Mouse (Mus musculus) spleen, postnatal 4 days (tissue): ENCODE data around the gene Tmem170b.
A peak's percentile ranks its signal among the peaks of the same experiment; 100 is the strongest.

Experiments
- DNase-seq, 2 experiments: peaks; one replicate each; pipeline ENCODE4 v3.0.0; 2022; ENCODE audit warnings: low spot score in 2 of 2

The Tmem170b gene

GRCm38 (mm10) chr13:41614539-41614938 lies 8.8 kb downstream of the Tmem170b start:
- DNase-seq: no peak

DNA sequence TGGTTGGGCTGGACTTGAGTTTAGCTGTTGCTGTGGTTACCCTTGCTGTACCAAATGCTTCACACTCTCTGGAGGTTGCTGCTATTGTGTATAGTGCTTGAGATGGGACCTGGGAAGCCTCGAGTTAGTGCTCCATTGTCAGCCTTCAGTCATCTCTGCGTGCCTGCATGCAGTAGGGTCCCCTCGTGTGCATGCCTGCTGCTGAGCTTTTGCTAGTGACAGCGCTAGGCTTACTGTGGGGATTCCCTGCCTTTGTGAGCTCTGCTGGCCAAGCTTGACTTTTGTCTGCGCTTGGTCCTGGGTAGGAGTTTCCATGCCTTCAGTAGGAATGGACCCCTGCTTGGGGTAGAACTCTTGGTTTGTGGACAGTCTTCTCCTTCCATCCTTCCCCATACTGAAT lies 9.3 kb downstream of the Tmem170b start:
- DNase-seq: no peak

- DNase-seq: no peak
Measured at GRCm38 (mm10) chr13:41619470-41619869, 13.8 kb downstream of the Tmem170b start.

DNA sequence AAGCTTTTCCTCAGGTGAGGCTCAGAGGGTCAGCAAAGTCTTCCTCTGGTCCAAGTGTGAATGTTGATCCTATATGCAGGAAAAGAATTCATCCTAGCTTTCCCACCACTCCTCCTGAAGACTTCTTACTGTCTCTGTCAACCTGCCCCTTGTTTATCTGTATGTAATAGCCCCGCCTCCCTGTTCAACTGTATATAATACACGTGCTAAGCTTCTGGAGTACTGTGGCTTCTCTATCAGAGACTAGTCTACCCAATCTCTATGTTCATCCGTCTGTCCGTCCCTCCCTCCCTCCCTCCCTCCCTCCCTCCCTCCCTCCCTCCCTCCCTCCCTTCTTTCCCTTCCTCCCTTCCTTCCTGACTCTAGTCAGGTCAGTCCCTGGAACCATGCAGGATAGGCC lies 14.4 kb downstream of the Tmem170b start:
- no peak for DNase-seq

GRCm38 (mm10) chr13:41624123-41624522 lies 18.4 kb downstream of the Tmem170b start:
- DNase-seq: no peak

DNA sequence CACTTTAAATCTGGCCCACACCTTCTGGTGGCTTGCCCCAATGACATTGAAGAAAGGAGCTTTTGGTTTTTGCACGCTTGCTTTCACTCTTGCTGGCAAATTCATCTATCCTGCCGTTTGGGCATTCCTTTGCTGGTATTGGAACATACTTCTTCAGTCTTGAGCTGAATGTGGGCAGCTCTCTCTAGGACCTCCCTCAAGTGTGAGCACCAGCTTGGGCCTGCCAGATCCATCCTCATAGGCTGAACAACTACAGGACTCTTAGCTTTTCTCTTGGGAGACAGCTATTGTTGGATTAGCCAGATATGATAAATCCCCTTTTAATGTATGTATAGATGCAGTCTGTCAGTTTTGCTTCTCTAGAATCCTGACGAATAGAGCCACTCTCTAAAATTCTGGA lies 19.5 kb downstream of the Tmem170b start:
- no peak for DNase-seq

DNA sequence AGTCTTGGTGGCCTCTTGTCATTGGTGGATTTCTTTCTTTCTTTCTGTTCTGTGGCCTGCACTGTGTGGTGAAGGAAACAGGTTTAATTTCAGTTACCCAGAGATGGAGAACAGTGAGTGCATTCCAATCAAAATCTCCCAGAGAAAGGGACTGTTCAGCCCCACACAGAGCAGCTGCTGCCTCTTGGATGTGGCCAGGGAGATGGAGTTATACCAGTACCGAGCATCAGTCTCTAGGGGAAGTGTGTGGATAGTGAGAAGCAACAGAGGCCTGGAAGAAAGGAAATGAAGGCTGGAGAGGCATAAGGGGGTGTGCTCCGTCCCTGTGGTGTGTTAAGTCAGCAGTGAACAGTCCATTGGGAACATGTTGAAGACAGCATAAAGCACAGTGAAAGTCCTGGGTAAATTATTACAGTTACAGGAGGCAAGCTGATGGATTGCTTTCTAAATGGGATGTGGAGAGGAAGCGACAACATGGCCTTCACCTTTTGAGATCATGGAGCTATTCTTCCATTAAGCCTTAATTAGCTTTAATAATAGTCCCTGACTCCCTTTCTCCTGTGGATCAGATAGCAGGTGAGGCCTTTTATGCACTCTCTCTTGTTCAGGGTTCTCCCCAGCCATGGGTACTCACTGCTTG lies 21.7 kb downstream of the Tmem170b start:
- no peak for DNase-seq

DNA sequence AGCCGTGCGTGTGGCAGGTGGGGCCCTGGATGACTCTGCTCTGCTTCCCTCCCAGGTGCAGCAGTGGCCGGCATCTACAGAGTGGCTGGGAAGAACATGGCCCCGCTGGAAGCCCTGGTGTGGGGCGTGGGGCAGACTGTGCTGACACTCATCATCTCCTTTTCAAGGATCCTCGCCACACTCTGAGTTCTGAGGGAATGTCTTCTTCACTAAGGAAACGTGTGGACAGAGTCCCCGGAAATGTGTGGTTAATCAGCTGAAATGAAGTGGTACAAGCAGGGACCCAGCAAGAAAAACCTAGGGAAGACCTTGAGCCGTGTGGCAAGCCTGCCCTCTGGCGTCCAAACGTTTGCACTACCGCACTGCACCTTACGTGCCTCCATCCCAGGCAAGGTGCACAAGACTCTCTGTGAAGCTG lies 28.7 kb downstream of the Tmem170b start:
- peak; percentile 60 to 85 for DNase-seq

- no peak for DNase-seq
Measured at GRCm38 (mm10) chr13:41638083-41638482, 32.4 kb downstream of the Tmem170b start.

DNA sequence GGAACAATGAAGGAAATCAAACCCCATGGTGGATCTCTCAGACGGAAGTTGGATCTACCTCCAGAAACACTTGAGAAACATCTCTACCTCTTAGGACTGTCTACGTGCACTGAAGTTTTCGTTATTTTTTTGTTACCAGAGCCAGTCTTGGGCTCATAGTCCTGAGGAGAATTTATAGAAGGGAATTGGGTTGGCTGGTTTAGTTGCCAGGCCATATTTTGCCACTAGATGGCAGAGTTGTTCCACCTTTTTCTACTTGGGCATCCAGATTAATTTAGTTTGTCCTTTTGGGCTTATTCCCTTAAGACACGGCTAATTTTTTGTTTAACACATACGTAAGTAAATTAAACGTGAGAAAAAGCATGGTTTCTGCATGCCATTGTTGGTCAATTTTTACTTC lies 37.1 kb downstream of the Tmem170b start:
- DNase-seq: peak in 1 of 2 experiments; percentile 70

DNA sequence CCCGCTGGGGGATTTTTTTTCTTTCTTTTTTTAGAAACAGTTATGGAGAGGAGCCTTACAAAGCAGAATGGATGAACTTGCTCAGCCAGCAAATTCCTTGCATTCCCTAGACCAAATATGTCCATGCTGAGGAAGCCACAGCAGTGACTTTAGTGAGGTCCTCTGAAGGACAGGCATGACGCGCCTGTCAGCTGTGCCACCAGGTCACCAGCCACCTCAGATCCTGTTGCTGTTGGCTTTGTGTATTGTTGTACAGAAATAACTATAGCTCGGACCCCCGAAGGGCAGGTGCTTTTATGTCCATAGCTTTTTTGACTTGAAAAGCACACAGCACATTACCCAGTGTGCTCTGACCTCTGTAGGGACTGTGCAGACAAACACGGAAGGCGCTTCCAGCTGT lies 38.1 kb downstream of the Tmem170b start:
- no peak for DNase-seq

GRCm38 (mm10) chr13:41644591-41645482 lies 39.1 kb downstream of the Tmem170b start:
- DNase-seq: no peak

GRCm38 (mm10) chr13:41645483-41645859 lies 39.8 kb downstream of the Tmem170b start:
- no peak for DNase-seq

- no peak for DNase-seq
Measured at GRCm38 (mm10) chr13:41647976-41648375, 42.3 kb downstream of the Tmem170b start.

DNA sequence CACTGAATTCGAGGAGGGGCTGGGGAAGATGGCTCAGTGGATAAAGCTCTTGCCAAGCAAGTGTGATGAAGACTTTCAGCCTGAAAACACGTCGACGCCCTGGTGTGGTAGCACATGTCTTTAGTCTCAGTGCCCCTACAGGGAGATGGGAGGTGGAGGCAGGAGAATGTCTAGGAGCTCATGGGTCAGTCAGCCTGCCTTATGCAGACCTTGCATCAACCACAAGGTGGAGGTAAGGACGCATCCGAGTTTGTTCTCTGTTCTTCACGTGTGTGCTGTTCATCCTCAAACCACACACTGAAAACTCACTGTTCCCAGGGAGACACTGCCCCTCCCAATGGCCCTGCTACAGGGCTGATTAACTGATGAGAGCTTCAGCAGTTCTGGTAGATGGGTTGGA lies 45.0 kb downstream of the Tmem170b start:
- no peak for DNase-seq

DNA sequence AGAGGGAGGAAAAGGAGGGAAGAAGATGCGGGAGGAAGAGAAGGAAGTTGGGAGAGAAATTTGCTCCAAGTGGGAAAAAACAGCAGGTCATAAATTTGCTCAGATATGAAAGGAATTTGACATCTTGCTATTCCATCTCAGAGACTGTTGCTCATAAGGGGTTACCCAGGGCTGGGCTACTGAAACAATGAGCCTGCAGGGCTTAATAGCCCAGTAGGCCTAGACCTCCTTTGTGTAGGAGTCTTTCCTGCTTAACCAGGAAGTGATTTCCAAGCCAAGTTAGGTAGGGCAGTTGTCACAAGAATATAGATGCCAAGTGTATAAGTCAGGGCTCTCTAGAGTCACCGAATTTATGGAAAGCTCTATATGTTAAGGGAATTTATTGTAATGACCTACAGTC lies 48.1 kb downstream of the Tmem170b start:
- no peak for DNase-seq

GRCm38 (mm10) chr13:41655576-41656090 lies 49.9 kb downstream of the Tmem170b start:
- no peak for DNase-seq

- DNase-seq: no peak
Measured at GRCm38 (mm10) chr13:41660052-41660793, 54.5 kb downstream of the Tmem170b start.

DNA sequence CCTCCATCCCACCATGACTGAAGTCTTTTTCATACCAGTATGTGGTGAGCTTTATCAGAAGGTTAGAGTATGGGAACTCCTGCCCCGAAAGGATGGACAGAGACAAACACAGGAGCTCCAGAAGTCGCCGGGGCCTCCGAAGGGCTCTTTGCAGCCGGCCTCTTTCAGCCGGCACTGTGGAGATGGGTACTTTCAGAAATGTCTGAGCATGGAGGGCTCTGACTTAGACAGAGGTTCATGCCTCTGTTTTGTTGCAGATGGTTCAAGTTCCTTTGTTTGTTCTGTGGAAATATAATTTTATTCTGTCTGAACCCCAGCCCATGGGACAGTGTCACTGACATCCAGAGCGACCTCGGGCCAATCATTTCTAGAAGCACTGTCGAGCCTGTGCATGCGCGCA lies 55.4 kb downstream of the Tmem170b start:
- no peak for DNase-seq

DNA sequence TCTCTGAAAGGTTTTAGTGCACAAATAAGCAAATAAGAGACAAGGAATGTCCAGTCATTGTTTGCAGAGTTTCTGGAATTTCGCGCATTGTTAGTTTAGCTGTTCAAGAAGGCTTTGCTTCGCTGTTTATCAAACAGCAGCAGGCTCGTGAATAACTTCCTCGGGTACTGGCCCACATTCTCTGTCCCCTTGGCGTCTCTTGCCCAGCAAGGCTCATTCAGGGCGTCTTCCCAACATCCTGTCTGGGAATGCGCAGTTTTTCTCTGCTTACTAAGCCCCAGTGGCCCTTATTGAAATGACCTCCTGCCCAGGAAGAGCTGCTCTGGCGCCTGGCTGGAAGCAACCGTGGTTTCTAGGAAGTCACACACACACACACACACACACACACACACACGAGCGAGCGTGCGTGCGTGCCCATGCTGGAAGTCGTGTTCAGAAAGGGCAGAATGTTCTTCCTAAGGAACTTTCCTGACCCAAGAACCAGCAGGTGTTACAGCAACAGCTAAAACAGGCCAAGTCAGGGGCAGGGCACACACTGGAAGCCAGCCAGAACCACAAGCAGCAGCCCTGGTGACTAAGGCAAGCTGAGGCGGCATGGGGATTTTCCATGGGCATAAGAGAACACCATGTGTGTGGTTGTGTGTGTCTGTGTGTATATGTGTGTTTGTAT lies 56.8 kb downstream of the Tmem170b start:
- peak in 1 of 2 experiments; percentile 13 for DNase-seq

DNA sequence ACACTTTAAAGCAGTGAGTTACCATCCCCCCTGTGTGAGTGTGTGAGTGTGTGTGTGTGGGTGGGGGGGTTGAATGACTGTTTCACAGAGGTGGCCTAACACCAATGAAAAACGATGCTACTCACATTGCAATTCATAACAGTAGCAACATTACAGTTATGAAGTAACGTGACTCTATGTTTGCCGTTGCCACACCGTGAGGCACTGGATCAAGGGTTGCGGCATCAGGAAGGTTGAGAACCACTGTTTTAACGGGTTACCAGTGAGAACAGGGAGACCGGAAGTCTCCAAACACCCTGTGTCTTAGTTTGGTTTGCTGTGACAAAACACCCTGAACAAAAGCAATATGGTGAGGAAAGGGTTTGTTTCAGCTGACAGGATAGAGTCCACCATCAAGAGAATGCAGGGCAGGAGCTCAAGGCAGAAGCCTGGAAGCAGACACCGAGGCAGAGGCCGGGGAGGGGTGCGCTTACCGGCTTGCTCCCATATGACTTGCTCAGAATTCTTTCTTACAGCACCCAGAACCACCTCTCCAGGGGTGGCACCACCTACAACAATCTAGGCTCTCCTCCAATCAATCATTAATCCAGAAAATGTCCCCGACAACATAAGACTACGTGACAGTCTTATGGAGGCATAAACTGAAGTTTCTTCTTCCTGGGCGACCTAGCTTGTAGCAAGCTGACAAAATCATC lies 57.9 kb downstream of the Tmem170b start:
- no peak for DNase-seq
